Mouse (Mus musculus) telencephalon, adult 2 months (tissue): Measurements from ENCODE around the gene Cdkl3.

Source experiments
- DNase-seq: peaks from one replicate; pipeline ENCODE4 v3.0.0-alpha.2; 2011; ENCODE audit warnings: low read depth, low spot score

Cdkl3 gene

GRCm38 (mm10) chr11:52011541-52011940 lies 7.5 kb downstream of the Cdkl3 start:
- DNase-seq: no peak

- peak; percentile 33 for DNase-seq
These were observed 14.2 kb downstream of the Cdkl3 start for GRCm38 (mm10) chr11:52018217-52018616.

GRCm38 (mm10) chr11:52032356-52032755 lies 28.3 kb downstream of the Cdkl3 start:
- no peak for DNase-seq

GRCm38 (mm10) chr11:52033953-52034352 lies 29.9 kb downstream of the Cdkl3 start:
- no peak for DNase-seq

GRCm38 (mm10) chr11:52035905-52036304 lies 31.9 kb downstream of the Cdkl3 start:
- no peak for DNase-seq

GRCm38 (mm10) chr11:52037659-52038058 lies 33.6 kb downstream of the Cdkl3 start:
- DNase-seq: no peak

GRCm38 (mm10) chr11:52043224-52043623 lies 39.2 kb downstream of the Cdkl3 start:
- no peak for DNase-seq

GRCm38 (mm10) chr11:52044156-52044555 lies 40.1 kb downstream of the Cdkl3 start:
- DNase-seq: no peak

GRCm38 (mm10) chr11:52046446-52047165 lies 42.6 kb downstream of the Cdkl3 start:
- no peak for DNase-seq

- no peak for DNase-seq
These were observed 49.4 kb downstream of the Cdkl3 start for GRCm38 (mm10) chr11:52053371-52053770.

GRCm38 (mm10) chr11:52054728-52055127 lies 50.7 kb downstream of the Cdkl3 start:
- no peak for DNase-seq

GRCm38 (mm10) chr11:52056198-52056597 lies 52.2 kb downstream of the Cdkl3 start:
- no peak for DNase-seq

GRCm38 (mm10) chr11:52059001-52059400 lies 55.0 kb downstream of the Cdkl3 start:
- DNase-seq: no peak

GRCm38 (mm10) chr11:52060315-52060714 lies 56.3 kb downstream of the Cdkl3 start:
- no peak for DNase-seq

GRCm38 (mm10) chr11:52062406-52062805 lies 58.4 kb downstream of the Cdkl3 start:
- no peak for DNase-seq

- DNase-seq: no peak
These were observed 60.4 kb downstream of the Cdkl3 start for GRCm38 (mm10) chr11:52064398-52064797.

- no peak for DNase-seq
These were observed 61.8 kb downstream of the Cdkl3 start for GRCm38 (mm10) chr11:52065841-52066240.

- DNase-seq: no peak
These were observed 67.7 kb downstream of the Cdkl3 start for GRCm38 (mm10) chr11:52071768-52072167.

GRCm38 (mm10) chr11:52073528-52074170 lies 69.6 kb downstream of the Cdkl3 start:
- no peak for DNase-seq

GRCm38 (mm10) chr11:52074626-52075470 lies 70.8 kb downstream of the Cdkl3 start:
- DNase-seq: no peak

GRCm38 (mm10) chr11:52075794-52076633 lies 72.0 kb downstream of the Cdkl3 start:
- DNase-seq: no peak
